Mouse (Mus musculus) neural tube, embryonic 14.5 days (tissue): ENCODE data around the gene Isyna1. TPM values are rescaled to one million over a fixed set of nuclear protein-coding genes. Genes with fewer than 3 reads are reported as not detected.

Experiments used
- polyA plus RNA-seq: library from polyadenylated mRNA; unstranded; fragments of >200 nt; fragmentation: Nextera tagmentation; extraction: Ambion mirVana; gene quantifications from 2 replicates; pipeline ENCODE4 v1.2.1, GENCODE M21; 2014

Gene Isyna1
- polyA plus RNA-seq, 1 experiment from 2014 or later = 65.5 TPM

Other genes with a start within 250 kb of the Isyna1 start
- 14.4 and 15.0 TPM in 2 replicates for gene Upf1, start 241.1 kb upstream of the Isyna1 start, polyA plus RNA-seq
- 0.20 and 0.41 TPM in 2 replicates for gene Comp, start 220.8 kb upstream of the Isyna1 start, polyA plus RNA-seq
- 48.2 and 55.9 TPM in 2 replicates for gene Crtc1, start 154.8 kb upstream of the Isyna1 start, polyA plus RNA-seq
- 29.4 and 30.1 TPM in 2 replicates for gene Klhl26, start 117.4 kb upstream of the Isyna1 start, polyA plus RNA-seq
- gene Tmem59l, start 107.0 kb upstream of the Isyna1 start, polyA plus RNA-seq = 144 and 200 TPM in 2 replicates
- gene Crlf1, start 101.2 kb upstream of the Isyna1 start, polyA plus RNA-seq = 5.3 and 10.0 TPM in 2 replicates
- 152 and 172 TPM in 2 replicates for gene Rex1bd, start 87.6 kb upstream of the Isyna1 start, polyA plus RNA-seq
- 734 and 750 TPM in 2 replicates for gene Uba52, start 83.6 kb upstream of the Isyna1 start, polyA plus RNA-seq
- gene Fkbp8, start 66.6 kb upstream of the Isyna1 start, polyA plus RNA-seq = 303 and 336 TPM in 2 replicates
- 50.2 and 51.9 TPM in 2 replicates for gene Kxd1, start 66.4 kb upstream of the Isyna1 start, polyA plus RNA-seq
- 16.7 and 17.8 TPM in 2 replicates for gene Ell, start 54.9 kb upstream of the Isyna1 start, polyA plus RNA-seq
- gene Ssbp4, start 14.5 kb downstream of the Isyna1 start, polyA plus RNA-seq = 163 and 240 TPM in 2 replicates
- gene Lrrc25, start 21.8 kb downstream of the Isyna1 start, polyA plus RNA-seq = 0.20 and 1.8 TPM in 2 replicates
- 0.54 TPM in 1 of 2 replicates, not detected in the other for gene Gdf15, start 38.1 kb downstream of the Isyna1 start, polyA plus RNA-seq
- gene Pgpep1, start 66.0 kb downstream of the Isyna1 start, polyA plus RNA-seq = 74.5 and 85.2 TPM in 2 replicates
- 193 and 194 TPM in 2 replicates for gene Lsm4, start 78.9 kb downstream of the Isyna1 start, polyA plus RNA-seq
- 115 and 119 TPM in 2 replicates for gene Jund, start 104.6 kb downstream of the Isyna1 start, polyA plus RNA-seq
- gene Iqcn, start 109.1 kb downstream of the Isyna1 start, polyA plus RNA-seq = 0.13 TPM in 1 of 2 replicates, not detected in the other
- not detected in 2 replicates for gene Gm3336, start 124.2 kb downstream of the Isyna1 start, polyA plus RNA-seq
- gene Pde4c, start 129.3 kb downstream of the Isyna1 start, polyA plus RNA-seq = 0.10 and 0.27 TPM in 2 replicates
- gene Rab3a, start 160.3 kb downstream of the Isyna1 start, polyA plus RNA-seq = 570 and 690 TPM in 2 replicates
- 36.5 and 41.2 TPM in 2 replicates for gene Mpv17l2, start 166.6 kb downstream of the Isyna1 start, polyA plus RNA-seq
- gene Pik3r2, start 182.3 kb downstream of the Isyna1 start, polyA plus RNA-seq = 72.2 and 75.6 TPM in 2 replicates
- gene Mast3, start 210.7 kb downstream of the Isyna1 start, polyA plus RNA-seq = 20.2 and 23.4 TPM in 2 replicates
- not detected in 2 replicates for gene Il12rb1, start 214.1 kb downstream of the Isyna1 start, polyA plus RNA-seq
- gene Arrdc2, start 245.3 kb downstream of the Isyna1 start, polyA plus RNA-seq = 8.9 and 9.3 TPM in 2 replicates